Mouse (Mus musculus) ES-E14 (cell line): ENCODE data around the gene Rnf186. TPM values are rescaled to one million over a fixed set of nuclear protein-coding genes. Genes with fewer than 3 reads are reported as not detected.

Experiments used
- DNase-seq: peaks from one replicate; pipeline ENCODE4 v3.0.0-alpha.2; 2013; ENCODE audit warnings: low read depth, low spot score
- H3K27ac ChIP-seq: 2 replicates; pipeline ENCODE4 v1.5.1; 2012; ENCODE audit warnings: low read depth, mild to moderate bottlenecking, low read length, moderate library complexity, mixed read lengths; ENCODE audit not compliant: poor library complexity, insufficient read depth, severe bottlenecking
- H3K36me3 ChIP-seq: 2 replicates; pipeline ENCODE4 v1.6.1; 2012; ENCODE audit warnings: mild to moderate bottlenecking, low read length, moderate library complexity, mixed read lengths; ENCODE audit not compliant: control insufficient read depth, poor library complexity, insufficient read depth, severe bottlenecking
- H3K4me1 ChIP-seq, 2 experiments: fragments of 150-350 bp in 1 of 2; sonication (generic) in 1 of 2; 2 replicates each; pipeline ENCODE4 v1.6.1; 2012; ENCODE audit warnings: low read length in 2 of 2, mild to moderate bottlenecking in 1 of 2, mixed read lengths in 1 of 2; ENCODE audit not compliant: control insufficient read depth in 2 of 2, insufficient read depth in 2 of 2, poor library complexity in 1 of 2
- H3K4me3 ChIP-seq, 2 experiments: fragments of 150-350 bp in 1 of 2; sonication (generic) in 1 of 2; 2 replicates each; pipeline ENCODE4 v1.5.1; 2012; ENCODE audit warnings: low read length in 2 of 2, low read depth in 1 of 2, mild to moderate bottlenecking in 1 of 2, mixed read lengths in 1 of 2; ENCODE audit not compliant: insufficient read depth in 1 of 2, poor library complexity in 1 of 2, severe bottlenecking in 1 of 2
- H3K9ac ChIP-seq: 2 replicates; pipeline ENCODE4 v1.6.1; 2012; ENCODE audit warnings: low read depth, mild to moderate bottlenecking, low read length, mixed read lengths; ENCODE audit not compliant: poor library complexity, insufficient read depth, severe bottlenecking
- H3K9me3 ChIP-seq: fragments of 150-350 bp; sonication (generic); 2 replicates; pipeline ENCODE4 v1.6.1; 2012; ENCODE audit warnings: low read depth, mild to moderate bottlenecking, low read length; ENCODE audit not compliant: control insufficient read depth, insufficient read depth
- CHD2 ChIP-seq: IDR thresholded peaks from 2 replicates; pipeline ENCODE4 v1.6.1; 2014; ENCODE audit warnings: mild to moderate bottlenecking, low read depth, low read length, inconsistent platforms
- HCFC1 ChIP-seq: IDR thresholded peaks from 2 replicates; pipeline ENCODE4 v1.6.1; 2012; ENCODE audit warnings: low read length, inconsistent platforms, borderline replicate concordance; ENCODE audit not compliant: insufficient read depth
- MAFK ChIP-seq: IDR thresholded peaks from 2 replicates; pipeline ENCODE4 v1.6.1; 2014; ENCODE audit warnings: mild to moderate bottlenecking, low read depth, low read length, inconsistent platforms; ENCODE audit not compliant: insufficient read depth
- ZC3H11A ChIP-seq: IDR thresholded peaks from 2 replicates; pipeline ENCODE4 v1.6.1; 2012; ENCODE audit warnings: low read depth, mild to moderate bottlenecking, inconsistent platforms, low read length, borderline replicate concordance
- ZNF384 ChIP-seq: IDR thresholded peaks from 2 replicates; pipeline ENCODE4 v1.6.1; 2012; ENCODE audit warnings: low read depth, low read length, inconsistent platforms
- in situ Hi-C, 2 experiments: fragments of 600-800 bp; cut with MboI; formaldehyde crosslinking; loops; one replicate each; pipeline ENCODE4 v1.15.1; 2025; ENCODE audit warnings: low sequenced_read_pairs in 2 of 2, inconsistent platforms in 1 of 2; ENCODE audit not compliant: unreplicated experiment in 2 of 2
- total RNA-seq: library from RNA; depleted of rRNA; stranded (reverse); fragments of 300-350 nt; gene quantifications from 2 replicates; pipeline ENCODE4 v1.2.3, GENCODE M21; 2012

Gene Rnf186
- total RNA-seq, 1 experiment: 0.22 TPM

DNA sequence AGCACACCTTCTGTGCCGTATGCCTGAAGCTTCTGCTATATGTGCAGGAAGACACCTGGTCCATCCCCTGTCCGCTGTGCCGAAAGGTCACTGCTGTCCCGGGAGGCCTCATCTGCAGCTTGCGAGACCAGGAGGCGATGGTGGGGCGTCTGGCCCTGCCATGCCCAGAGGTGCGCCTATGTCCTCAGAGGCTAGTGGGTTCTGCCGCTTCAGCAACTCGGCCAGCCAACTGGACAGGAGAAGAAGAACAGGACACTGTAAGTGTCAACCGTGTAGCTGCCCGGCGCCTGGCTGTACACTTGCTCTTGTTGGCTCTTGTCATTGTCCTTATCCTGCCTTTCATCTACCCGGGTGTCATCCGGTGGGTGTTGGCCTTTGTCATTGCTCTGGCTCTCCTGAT, 573 bp downstream of the Rnf186 start:
- Histone ChIP-seq H3K4me3 (peak overlapping the region in 1 of 2 experiments; percentile 21; a peak in 1 of 4 replicates), H3K9ac (no peak overlapping the region)
- in situ Hi-C loops: no loop called here

DNA sequence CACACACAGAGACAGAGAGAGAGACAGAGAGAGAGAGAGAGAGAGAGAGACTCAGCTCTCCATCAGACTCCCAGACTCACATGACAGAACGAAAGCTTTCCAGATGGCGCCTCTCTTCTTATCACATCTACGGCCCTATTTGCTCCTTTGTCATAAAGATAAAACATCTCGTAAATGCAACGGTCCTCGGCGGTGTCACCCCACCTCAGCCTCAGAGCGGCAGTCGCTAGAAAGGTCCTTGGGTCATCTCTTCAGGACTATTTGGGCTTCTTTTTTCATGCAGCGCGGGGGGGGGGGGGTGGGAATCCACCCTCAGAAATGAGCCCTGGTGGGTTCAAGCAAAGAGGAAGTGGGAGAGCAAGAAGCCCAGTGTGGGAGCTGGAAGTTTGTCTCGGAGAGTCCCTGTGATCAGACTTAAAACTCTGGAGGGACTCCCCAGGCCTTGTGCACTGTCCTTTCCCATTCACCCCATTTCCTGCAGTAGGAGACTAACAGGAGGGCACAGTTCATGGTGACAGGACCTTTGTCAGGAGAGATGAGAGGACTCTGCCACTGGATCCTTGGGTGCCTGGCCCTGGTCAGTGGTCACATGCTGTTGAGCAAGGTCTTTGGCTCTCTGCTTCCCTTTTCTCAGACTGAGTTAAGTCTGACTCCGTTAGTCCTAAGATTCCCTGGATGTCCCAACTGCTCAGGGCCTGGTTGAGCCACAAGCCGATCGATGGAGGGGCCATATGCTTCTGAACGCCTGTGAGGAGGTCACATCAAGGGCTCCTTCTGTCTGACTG, 2.1 kb downstream of the Rnf186 start:
- TF ChIP-seq ZNF384: no peak
- no peak for TF ChIP-seq HCFC1
- no peak for TF ChIP-seq CHD2
- TF ChIP-seq MAFK: no peak
- no peak for TF ChIP-seq ZC3H11A
- H3K36me3 ChIP-seq: no peaks in the 10 kb centered on the region
- H3K9ac ChIP-seq: no peak overlapping the region

More for the DNA sequence above, 573 bp downstream of the Rnf186 start:
- Histone ChIP-seq H3K9me3 (no peaks in the 10 kb centered on the region), H3K27ac (no peak overlapping the region), H3K4me1 (peaks cover 0 to 7% of the 10 kb centered on the region in 2 experiments; a peak in 1 of 4 replicates), H3K36me3 (no peaks in the 10 kb centered on the region)
- TF ChIP-seq MAFK: no peak
- no peak for TF ChIP-seq ZNF384
- TF ChIP-seq HCFC1: no peak
- no peak for TF ChIP-seq ZC3H11A
- TF ChIP-seq CHD2: no peak
- no peak for DNase-seq

DNA sequence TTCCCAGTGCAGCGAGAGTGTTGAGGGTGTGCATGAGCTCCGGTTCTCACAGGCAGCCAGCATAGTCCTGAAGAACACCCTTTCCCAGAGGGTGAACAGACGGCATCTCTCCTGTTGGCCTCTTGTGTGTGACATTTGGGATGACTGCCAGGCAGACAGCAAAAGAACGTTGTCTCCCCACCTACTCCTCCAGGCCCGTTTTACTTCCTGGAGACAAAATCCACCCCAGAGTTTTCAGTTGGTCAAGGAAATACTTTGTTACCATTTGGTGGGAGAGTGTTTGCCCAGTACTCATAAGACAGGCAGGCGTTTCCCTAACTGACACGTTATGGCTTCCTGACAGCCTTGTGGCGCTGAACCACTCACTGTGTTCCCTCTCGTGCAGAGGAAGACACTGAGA, 2.8 kb downstream of the Rnf186 start:
- no peak for DNase-seq

More for the DNA sequence above, 2.1 kb downstream of the Rnf186 start:
- Histone ChIP-seq H3K27ac (no peak overlapping the region), H3K4me1 (peaks cover 0 to 8% of the 10 kb centered on the region in 2 experiments; a peak in 1 of 4 replicates), H3K4me3 (no peak overlapping the region), H3K9me3 (no peaks in the 10 kb centered on the region)
- in situ Hi-C loops: no loop called here
- DNase-seq: no peak

DNA sequence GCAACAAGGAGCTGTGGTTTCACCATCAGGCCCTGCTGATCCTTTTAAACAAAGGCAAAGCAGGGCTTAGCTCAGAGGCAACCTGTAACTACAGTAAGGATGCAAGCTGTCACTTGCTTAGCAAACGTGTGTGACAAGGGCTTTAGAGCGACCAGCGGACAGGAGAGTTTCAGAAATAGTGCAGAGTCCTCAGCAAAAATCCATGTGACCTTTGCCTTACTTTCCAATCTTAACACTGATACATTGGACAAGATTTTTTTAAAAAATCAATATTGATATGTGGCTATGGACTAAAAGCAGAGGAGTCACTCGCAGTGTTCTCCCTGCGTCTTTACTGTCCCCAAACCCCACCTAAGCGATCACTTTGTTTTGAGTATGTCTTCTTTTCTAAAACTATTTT, 4.5 kb downstream of the Rnf186 start:
- Histone ChIP-seq H3K9ac (no peak overlapping the region), H3K4me3 (no peak overlapping the region), H3K9me3 (no peaks in the 10 kb centered on the region), H3K27ac (no peak overlapping the region), H3K36me3 (no peaks in the 10 kb centered on the region), H3K4me1 (peaks cover 0 to 12% of the 10 kb centered on the region in 2 experiments; a peak in 1 of 4 replicates)
- in situ Hi-C loops: no loop called here
- TF ChIP-seq ZNF384: no peak
- TF ChIP-seq ZC3H11A: no peak
- no peak for TF ChIP-seq MAFK
- TF ChIP-seq CHD2: no peak
- no peak for TF ChIP-seq HCFC1
- DNase-seq: no peak

More for the DNA sequence above, 2.8 kb downstream of the Rnf186 start:
- no peak for TF ChIP-seq ZC3H11A
- no peak for TF ChIP-seq CHD2
- no peak for TF ChIP-seq ZNF384
- TF ChIP-seq MAFK: no peak
- no peak for TF ChIP-seq HCFC1
- in situ Hi-C loops: no loop called here
- Histone ChIP-seq H3K27ac (no peak overlapping the region), H3K4me1 (peaks cover 0 to 8% of the 10 kb centered on the region in 2 experiments; a peak in 1 of 4 replicates), H3K4me3 (no peak overlapping the region), H3K9ac (no peak overlapping the region), H3K36me3 (no peaks in the 10 kb centered on the region), H3K9me3 (no peaks in the 10 kb centered on the region)
